28 mouse cellular contexts compared by ENCODE assay signal in the genomic region with DNA sequence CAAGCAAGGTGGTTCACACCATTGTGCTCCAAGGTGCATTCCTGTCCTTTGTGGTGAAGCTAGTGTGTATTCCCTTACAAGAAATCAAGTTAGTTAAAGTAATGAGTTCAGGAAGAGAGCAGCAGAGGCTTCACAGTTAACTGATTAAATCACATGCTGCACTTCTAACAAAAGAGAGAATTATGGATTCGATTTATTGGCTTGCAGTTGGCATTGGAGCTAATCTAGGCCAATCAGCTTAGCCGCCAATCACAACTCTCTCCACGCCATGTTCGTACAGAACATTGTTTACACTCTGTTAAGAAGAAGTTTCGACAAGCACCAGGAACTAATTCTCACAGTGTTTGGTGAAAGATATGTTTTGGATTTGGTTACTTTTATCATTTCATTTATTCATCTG.
"Had no signal": no experiment of that assay in that cellular context is flagged by ENCODE, and none has a peak within 500 bp of the region (broad histone marks: within the 10 kb centered on the region; RNA-seq: fewer than 3 reads in every experiment).

No protein-coding gene starts in this region.

- ATAC-seq: forebrain, embryonic 13.5 days; forebrain, embryonic 14.5 days; forebrain, embryonic 15.5 days; forebrain, embryonic 16.5 days; forebrain, postnatal 0 days had no signal

- H3K4me2 ChIP-seq: embryonic facial prominence, embryonic 12.5 days; embryonic facial prominence, embryonic 13.5 days; embryonic facial prominence, embryonic 15.5 days; forebrain, embryonic 12.5 days; forebrain, embryonic 13.5 days; forebrain, embryonic 15.5 days had no signal

- DNase-seq: cerebellum, adult 2 months; cerebellum, adult 8-10 months; cerebellum, adult 9-10 months; cerebellum, adult 9-11 months; cerebellum, postnatal 10 days; cerebellum, postnatal 14 days; cerebellum, postnatal 25 days; cerebellum, postnatal 36 days; embryo, embryonic 11 days; forebrain, postnatal 0 days; gastrocnemius, adult 2 months; gastrocnemius, postnatal 10 days; gastrocnemius, postnatal 14 days; gastrocnemius, postnatal 25 days; gastrocnemius, postnatal 36 days; heart, adult 11 months; heart, adult 18-20 months; heart, adult 2 months had no signal

- H3K36me3 ChIP-seq: embryonic facial prominence, embryonic 12.5 days; embryonic facial prominence, embryonic 13.5 days; embryonic facial prominence, embryonic 15.5 days; forebrain, embryonic 10.5 days; forebrain, embryonic 12.5 days; forebrain, embryonic 15.5 days had no signal

- H3K4me1 ChIP-seq: embryonic facial prominence, embryonic 12.5 days; embryonic facial prominence, embryonic 13.5 days; embryonic facial prominence, embryonic 15.5 days; forebrain, embryonic 10.5 days; forebrain, embryonic 12.5 days; forebrain, embryonic 13.5 days; forebrain, embryonic 15.5 days had no signal

- H3K27me3 ChIP-seq: embryonic facial prominence, embryonic 12.5 days; embryonic facial prominence, embryonic 13.5 days; embryonic facial prominence, embryonic 15.5 days; forebrain, embryonic 12.5 days; forebrain, embryonic 13.5 days; forebrain, embryonic 15.5 days had no signal

- H3K9ac ChIP-seq: embryonic facial prominence, embryonic 12.5 days; embryonic facial prominence, embryonic 13.5 days; embryonic facial prominence, embryonic 15.5 days; forebrain, embryonic 12.5 days; forebrain, embryonic 13.5 days; forebrain, embryonic 15.5 days; forebrain, postnatal 0 days had no signal

- H3K9me3 ChIP-seq: embryonic facial prominence, embryonic 12.5 days; embryonic facial prominence, embryonic 13.5 days; embryonic facial prominence, embryonic 15.5 days; forebrain, embryonic 10.5 days; forebrain, embryonic 12.5 days; forebrain, embryonic 13.5 days; forebrain, embryonic 15.5 days had no signal

- H3K27ac ChIP-seq: embryonic facial prominence, embryonic 12.5 days; embryonic facial prominence, embryonic 13.5 days; embryonic facial prominence, embryonic 15.5 days; forebrain, embryonic 10.5 days; forebrain, embryonic 12.5 days; forebrain, embryonic 13.5 days; forebrain, embryonic 15.5 days; gastrocnemius, adult 2 months; heart, adult 2 months had no signal

- H3K4me3 ChIP-seq: embryonic facial prominence, embryonic 12.5 days; embryonic facial prominence, embryonic 13.5 days; embryonic facial prominence, embryonic 15.5 days; erythroblast, embryonic 14.5 days; forebrain, embryonic 10.5 days; forebrain, embryonic 12.5 days; forebrain, embryonic 13.5 days; forebrain, embryonic 15.5 days; gastrocnemius, adult 2 months; heart, adult 2 months had no signal
